Mouse (Mus musculus) heart, embryonic 13.5 days (tissue): ENCODE measurements around the gene Ovol2. TPM values are rescaled to one million over a fixed set of nuclear protein-coding genes. Genes with fewer than 3 reads are reported as not detected.

Experiments used
- ATAC-seq: fragments of 200-750 bp; cut with Nextera tagmentation; 2 replicates; pipeline ENCODE4 v1.8.0; 2017; ENCODE audit warnings: moderate TSS enrichment; ENCODE audit not compliant: insufficient number of reproducible peaks, low FRiP score, low TSS enrichment; ENCODE audit errors: extremely low read depth
- H3K27ac ChIP-seq: fragments of 300-500 bp; sonication (generic); replicated peaks from 2 replicates; pipeline ENCODE4 v1.5.1; 2015; ENCODE audit warnings: moderate library complexity, mild to moderate bottlenecking, inconsistent platforms
- H3K27me3 ChIP-seq: fragments of 300-500 bp; sonication (generic); replicated peaks from 2 replicates; pipeline ENCODE4 v1.6.1; 2015; ENCODE audit warnings: mild to moderate bottlenecking, inconsistent platforms
- H3K36me3 ChIP-seq: fragments of 300-500 bp; sonication (generic); 2 replicates; pipeline ENCODE4 v1.6.1; 2015; ENCODE audit warnings: mild to moderate bottlenecking, inconsistent platforms
- H3K4me1 ChIP-seq: fragments of 300-500 bp; sonication (generic); 2 replicates; pipeline ENCODE4 v1.6.1; 2015; ENCODE audit warnings: inconsistent platforms
- H3K4me2 ChIP-seq: fragments of 300-500 bp; sonication (generic); 2 replicates; pipeline ENCODE4 v1.6.1; 2015; ENCODE audit warnings: inconsistent platforms, mild to moderate bottlenecking, moderate library complexity
- H3K4me3 ChIP-seq: fragments of 300-500 bp; sonication (generic); 2 replicates; pipeline ENCODE4 v1.5.1; 2015; ENCODE audit warnings: moderate library complexity, mild to moderate bottlenecking, inconsistent platforms
- H3K9ac ChIP-seq: fragments of 300-500 bp; sonication (generic); 2 replicates; pipeline ENCODE4 v1.6.1; 2015; ENCODE audit warnings: inconsistent platforms, mild to moderate bottlenecking, moderate library complexity
- H3K9me3 ChIP-seq: fragments of 300-500 bp; sonication (generic); 2 replicates; pipeline ENCODE4 v1.6.1; 2016; ENCODE audit warnings: inconsistent platforms
- WGBS: fragments of 180-500 bp; shearing (Covaris S2); methylation state at CpG from one replicate; pipeline ENCODE4 v1.1.7; 2015; ENCODE audit warnings: mixed read lengths; 5-methylcytosine and 5-hydroxymethylcytosine counted together
- polyA plus RNA-seq: library from polyadenylated mRNA; unstranded; fragments of >200 nt; fragmentation: Nextera tagmentation; extraction: Ambion mirVana; gene quantifications from 2 replicates; pipeline ENCODE4 v1.2.1, GENCODE M21; 2015

Ovol2 gene
- polyA plus RNA-seq, 1 experiment from 2014 or later, result 0.24 TPM

DNA sequence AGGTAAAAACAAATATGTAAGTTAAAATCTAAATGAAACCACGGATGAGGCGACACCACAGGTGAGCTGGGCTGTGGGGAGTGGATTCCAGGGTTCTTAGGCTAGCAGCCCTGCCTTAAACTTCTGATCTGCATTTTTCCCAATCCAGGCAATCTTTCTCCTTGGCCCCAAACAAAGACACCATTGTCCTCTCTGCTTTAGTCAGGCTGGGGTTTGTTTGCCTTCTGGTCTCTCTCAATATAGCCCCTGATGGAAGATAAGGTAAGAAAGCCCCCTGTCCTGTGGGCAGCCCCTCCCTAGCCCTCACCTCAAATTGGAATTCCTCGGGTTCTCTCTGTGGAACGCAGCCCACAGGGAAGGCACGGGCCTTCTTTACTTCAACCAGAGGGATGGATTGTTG is 21.7 kb downstream of the Ovol2 start:
- H3K9me3 ChIP-seq, result no peaks in the 10 kb centered on the region
- ATAC-seq, result no peak
- no peak overlapping the region for H3K9ac ChIP-seq
- H3K36me3 ChIP-seq, result no peaks in the 10 kb centered on the region
- no peak overlapping the region for H3K4me3 ChIP-seq
- no peak overlapping the region for H3K4me2 ChIP-seq
- WGBS, result 38% methylated on average over 5 of the region's 5 CpGs
- no peaks in the 10 kb centered on the region for H3K27me3 ChIP-seq
- H3K4me1 ChIP-seq, result no peaks in the 10 kb centered on the region
- no peak overlapping the region for H3K27ac ChIP-seq

GRCm38 (mm10) chr2:144308561-144308960 is 23.4 kb downstream of the Ovol2 start:
- H3K27ac ChIP-seq, result no peak overlapping the region
- no peak overlapping the region for H3K9ac ChIP-seq
- H3K4me3 ChIP-seq, result no peak overlapping the region
- no peaks in the 10 kb centered on the region for H3K36me3 ChIP-seq
- H3K27me3 ChIP-seq, result no peaks in the 10 kb centered on the region
- no peak for ATAC-seq
- H3K9me3 ChIP-seq, result no peaks in the 10 kb centered on the region
- 39% methylated on average over 8 of the region's 8 CpGs for WGBS
- no peaks in the 10 kb centered on the region for H3K4me1 ChIP-seq
- H3K4me2 ChIP-seq, result no peak overlapping the region

DNA sequence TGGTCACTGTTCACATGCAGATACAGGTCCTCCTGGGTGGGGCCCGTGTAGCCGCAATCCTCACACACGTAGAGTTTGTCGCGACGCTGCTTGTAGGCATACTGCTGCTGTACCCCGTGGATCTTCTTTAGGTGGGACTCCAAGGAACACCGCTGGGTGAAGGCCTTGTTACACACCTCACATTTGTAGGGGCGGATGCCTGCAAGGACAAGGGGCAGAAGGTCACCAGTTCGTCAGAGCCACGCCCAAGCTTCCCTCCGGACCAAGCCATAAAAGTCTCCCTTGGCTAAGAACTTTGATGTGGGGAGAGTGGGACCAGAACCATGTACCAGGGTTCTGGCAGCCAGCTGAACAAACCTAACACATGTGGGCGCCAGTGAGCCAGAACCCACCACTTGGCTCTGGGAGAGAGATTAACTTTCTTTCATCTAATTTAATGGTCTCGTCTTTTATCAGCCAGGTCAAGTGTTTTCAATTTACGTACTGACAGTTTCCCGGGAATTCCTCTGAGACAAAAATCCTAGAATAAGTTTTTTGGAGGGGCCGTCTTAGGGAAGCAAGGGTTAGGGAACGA is 26.1 kb downstream of the Ovol2 start:
- Histone ChIP-seq H3K36me3 (no peaks in the 10 kb centered on the region), H3K27ac (no peak overlapping the region), H3K9me3 (no peaks in the 10 kb centered on the region), H3K4me3 (no peak overlapping the region), H3K27me3 (no peaks in the 10 kb centered on the region), H3K4me1 (no peaks in the 10 kb centered on the region), H3K4me2 (no peak overlapping the region), H3K9ac (no peak overlapping the region)
- ATAC-seq, result no peak
- WGBS, result 56% methylated on average over 18 of the region's 18 CpGs

GRCm38 (mm10) chr2:144301101-144301500 is 30.8 kb downstream of the Ovol2 start:
- Histone ChIP-seq H3K27me3 (no peaks in the 10 kb centered on the region), H3K4me2 (no peak overlapping the region), H3K9ac (no peak overlapping the region), H3K27ac (no peak overlapping the region), H3K9me3 (no peaks in the 10 kb centered on the region), H3K4me3 (no peak overlapping the region), H3K36me3 (no peaks in the 10 kb centered on the region), H3K4me1 (peaks cover 6% of the 10 kb centered on the region)
- 95% methylated on average over 11 of the region's 11 CpGs for WGBS
- ATAC-seq, result no peak

GRCm38 (mm10) chr2:144299749-144300669 is 31.9 kb downstream of the Ovol2 start:
- peaks cover 6% of the 10 kb centered on the region for H3K4me1 ChIP-seq
- H3K36me3 ChIP-seq, result no peaks in the 10 kb centered on the region
- no peaks in the 10 kb centered on the region for H3K27me3 ChIP-seq
- no peak for ATAC-seq
- 66% methylated on average over 9 of the region's 9 CpGs for WGBS
- H3K4me2 ChIP-seq, result no peak overlapping the region
- H3K4me3 ChIP-seq, result no peak overlapping the region
- no peaks in the 10 kb centered on the region for H3K9me3 ChIP-seq
- no peak overlapping the region for H3K27ac ChIP-seq
- H3K9ac ChIP-seq, result no peak overlapping the region

- Histone ChIP-seq H3K4me1 (peaks cover 11% of the 10 kb centered on the region), H3K9ac (0 out of 2 replicates have a peak overlapping the region, but pooled peaks have one; percentile 4), H3K9me3 (no peaks in the 10 kb centered on the region), H3K4me2 (no peak overlapping the region), H3K27ac (no peak overlapping the region), H3K36me3 (no peaks in the 10 kb centered on the region), H3K4me3 (no peak overlapping the region), H3K27me3 (no peaks in the 10 kb centered on the region)
- 50% methylated on average over 9 of the region's 9 CpGs for WGBS
- ATAC-seq, result no peak
Observed at GRCm38 (mm10) chr2:144295145-144295735, 36.7 kb downstream of the Ovol2 start.

DNA sequence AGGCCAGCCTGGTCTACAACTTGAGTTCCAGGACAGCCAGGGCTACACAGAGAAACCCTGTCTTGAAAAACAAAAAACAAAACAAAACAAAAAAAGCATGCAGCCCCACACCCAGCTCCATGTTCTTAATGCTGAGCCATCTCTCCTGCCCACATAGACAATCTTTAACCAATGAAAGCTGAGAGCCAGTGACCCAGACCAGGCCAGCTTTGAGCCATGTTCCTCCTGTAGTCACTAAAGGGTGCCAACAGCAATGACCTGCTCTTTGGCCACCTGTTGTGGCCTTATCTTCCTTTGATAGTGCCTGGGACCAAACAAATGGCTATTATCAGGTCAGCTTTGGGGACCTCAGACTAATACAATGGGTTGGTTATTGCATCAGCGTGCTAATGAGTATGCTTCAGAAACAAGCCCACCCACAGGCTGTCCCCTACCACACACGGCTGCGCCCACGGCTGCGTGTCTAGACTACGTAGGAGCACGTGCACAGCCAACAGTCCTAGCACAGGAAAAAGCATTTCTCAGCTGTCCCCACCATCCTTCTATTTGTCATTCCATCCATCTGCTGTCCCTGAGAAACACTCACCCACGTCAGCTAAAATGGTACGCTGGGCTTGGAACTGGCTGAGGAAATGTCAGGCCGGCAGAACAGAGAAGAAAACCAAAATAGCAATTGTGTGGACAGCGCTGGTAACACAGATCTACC is 40.2 kb downstream of the Ovol2 start:
- H3K4me2 ChIP-seq, result no peak overlapping the region
- no peaks in the 10 kb centered on the region for H3K36me3 ChIP-seq
- no peaks in the 10 kb centered on the region for H3K9me3 ChIP-seq
- no peak overlapping the region for H3K9ac ChIP-seq
- 56% methylated on average over 11 of the region's 11 CpGs for WGBS
- no peak overlapping the region for H3K4me3 ChIP-seq
- H3K27ac ChIP-seq, result no peak overlapping the region
- H3K4me1 ChIP-seq, result peaks cover 6% of the 10 kb centered on the region; the same call in 1 of the 2 replicates
- H3K27me3 ChIP-seq, result no peaks in the 10 kb centered on the region
- ATAC-seq, result no peak

GRCm38 (mm10) chr2:144290321-144290720 is 41.6 kb downstream of the Ovol2 start:
- Histone ChIP-seq H3K27ac (no peak overlapping the region), H3K4me2 (no peak overlapping the region), H3K36me3 (no peaks in the 10 kb centered on the region), H3K27me3 (no peaks in the 10 kb centered on the region), H3K4me3 (no peak overlapping the region), H3K4me1 (peaks cover 12% of the 10 kb centered on the region), H3K9me3 (no peaks in the 10 kb centered on the region), H3K9ac (no peak overlapping the region)
- ATAC-seq, result no peak
- WGBS, result 85% methylated on average over 7 of the region's 7 CpGs

DNA sequence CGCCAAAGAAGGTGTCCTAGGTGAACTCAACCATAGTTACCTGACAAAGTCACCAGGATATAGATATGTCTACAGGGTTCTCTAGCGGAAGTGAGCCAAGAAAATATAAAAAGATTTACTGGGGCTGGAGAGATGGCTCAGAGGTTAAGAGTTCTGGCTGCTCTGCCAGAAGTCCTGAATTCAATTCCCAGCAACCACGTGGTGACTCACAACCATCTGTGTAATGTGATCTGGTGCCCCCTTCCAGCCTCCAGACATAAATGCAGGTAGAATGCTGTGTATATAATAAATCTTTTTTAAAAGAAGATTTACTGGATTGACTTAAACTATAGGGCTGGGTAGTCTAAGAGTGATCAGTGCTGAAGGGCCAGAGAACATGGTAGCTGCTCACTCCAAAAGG is 50.5 kb downstream of the Ovol2 start:
- no peak for ATAC-seq
- WGBS, result 66% methylated on average over 3 of the region's 3 CpGs

GRCm38 (mm10) chr2:144280568-144280967 is 51.4 kb downstream of the Ovol2 start:
- no peaks in the 10 kb centered on the region for H3K27me3 ChIP-seq
- H3K9ac ChIP-seq, result no peak overlapping the region
- H3K4me3 ChIP-seq, result no peak overlapping the region
- no peak overlapping the region for H3K4me2 ChIP-seq
- peaks cover 19% of the 10 kb centered on the region for H3K4me1 ChIP-seq
- WGBS, result 78% methylated on average over 3 of the region's 3 CpGs
- no peak for ATAC-seq
- no peaks in the 10 kb centered on the region for H3K9me3 ChIP-seq
- no peak overlapping the region for H3K27ac ChIP-seq
- peaks cover 44% of the 10 kb centered on the region for H3K36me3 ChIP-seq

More for the DNA sequence above, 50.5 kb downstream of the Ovol2 start:
- Histone ChIP-seq H3K9ac (no peak overlapping the region), H3K4me3 (no peak overlapping the region), H3K9me3 (no peaks in the 10 kb centered on the region), H3K27ac (no peak overlapping the region), H3K4me2 (no peak overlapping the region), H3K4me1 (peaks cover 22% of the 10 kb centered on the region), H3K36me3 (peaks cover 41% of the 10 kb centered on the region), H3K27me3 (no peaks in the 10 kb centered on the region)

- WGBS, result 44% methylated on average over 5 of the region's 5 CpGs
- Histone ChIP-seq H3K4me2 (no peak overlapping the region), H3K27me3 (no peaks in the 10 kb centered on the region), H3K4me1 (peaks cover 20% of the 10 kb centered on the region), H3K4me3 (no peak overlapping the region), H3K27ac (peak overlapping the region; percentile 70), H3K9ac (no peak overlapping the region; the same call in 1 of the 2 replicates), H3K36me3 (peaks cover 44% of the 10 kb centered on the region), H3K9me3 (no peaks in the 10 kb centered on the region)
- ATAC-seq, result no peak; the same call in 1 of the 2 replicates
Observed at GRCm38 (mm10) chr2:144279742-144280141, 52.2 kb downstream of the Ovol2 start.
